Mouse (Mus musculus): ENCODE data around the gene Arhgap15. TPM values are rescaled to one million over a fixed set of nuclear protein-coding genes. Genes with fewer than 3 reads are reported as not detected.

Gene Arhgap15
- polyA plus RNA-seq, 1 experiment = not detected

- Histone ChIP-seq H3K4me3 (ENCODE audit: insufficient read depth, low read depth, low read length) (no peak overlapping the region), H3K27ac (ENCODE audit: insufficient read depth, low read depth, low read length) (no peak overlapping the region), H3K4me1 (ENCODE audit: control insufficient read depth, insufficient read depth, low read length) (no peaks in the 10 kb centered on the region)
- no peak for TF ChIP-seq POLR2A (IDR thresholded peaks at IDR 0.05; ENCODE audit: insufficient read depth, low read depth, low read length)
- TF ChIP-seq CTCF (IDR thresholded peaks at IDR 0.05; ENCODE audit: insufficient read depth, low read depth, low read length) = no peak
- WGBS = 92% methylated on average over 7 of the region's 7 CpGs
These were observed 11.1 kb upstream of the Arhgap15 start for GRCm38 (mm10) chr2:43737546-43737945.

GRCm38 (mm10) chr2:43738562-43739112 is 10.0 kb upstream of the Arhgap15 start:
- WGBS = 90% methylated on average over 10 of the region's 10 CpGs
- Histone ChIP-seq H3K4me3 (ENCODE audit: insufficient read depth, low read depth, low read length) (no peak overlapping the region), H3K27ac (ENCODE audit: insufficient read depth, low read depth, low read length) (no peak overlapping the region), H3K4me1 (ENCODE audit: control insufficient read depth, insufficient read depth, low read length) (no peaks in the 10 kb centered on the region)
- TF ChIP-seq CTCF (IDR thresholded peaks at IDR 0.05; ENCODE audit: insufficient read depth, low read depth, low read length) (no peak), POLR2A (IDR thresholded peaks at IDR 0.05; ENCODE audit: insufficient read depth, low read depth, low read length) (no peak)

- no peak overlapping the region for H3K27ac ChIP-seq (ENCODE audit: insufficient read depth, low read depth, low read length)
- no peaks in the 10 kb centered on the region for H3K4me1 ChIP-seq (ENCODE audit: control insufficient read depth, insufficient read depth, low read length)
- TF ChIP-seq CTCF (IDR thresholded peaks at IDR 0.05; ENCODE audit: insufficient read depth, low read depth, low read length) (no peak), POLR2A (IDR thresholded peaks at IDR 0.05; ENCODE audit: insufficient read depth, low read depth, low read length) (no peak)
- 88% methylated on average over 9 of the region's 9 CpGs for WGBS
- no peak overlapping the region for H3K4me3 ChIP-seq (ENCODE audit: insufficient read depth, low read depth, low read length)
These were observed 9.3 kb upstream of the Arhgap15 start for GRCm38 (mm10) chr2:43739190-43739818.

GRCm38 (mm10) chr2:43749321-43749720 is 697 bp downstream of the Arhgap15 start:
- WGBS = 91% methylated on average over 3 of the region's 3 CpGs
- no peaks in the 10 kb centered on the region for H3K4me1 ChIP-seq (ENCODE audit: control insufficient read depth, insufficient read depth, low read length)
- TF ChIP-seq POLR2A (IDR thresholded peaks at IDR 0.05; ENCODE audit: insufficient read depth, low read depth, low read length) (no peak), CTCF (IDR thresholded peaks at IDR 0.05; ENCODE audit: insufficient read depth, low read depth, low read length) (no peak)
- no peak overlapping the region for H3K4me3 ChIP-seq (ENCODE audit: insufficient read depth, low read depth, low read length)
- H3K27ac ChIP-seq (ENCODE audit: insufficient read depth, low read depth, low read length) = no peak overlapping the region

GRCm38 (mm10) chr2:43755899-43756298 is 7.3 kb downstream of the Arhgap15 start:
- Histone ChIP-seq H3K4me1 (ENCODE audit: control insufficient read depth, insufficient read depth, low read length) (no peaks in the 10 kb centered on the region), H3K4me3 (ENCODE audit: insufficient read depth, low read depth, low read length) (no peak overlapping the region), H3K27ac (ENCODE audit: insufficient read depth, low read depth, low read length) (no peak overlapping the region)
- TF ChIP-seq POLR2A (IDR thresholded peaks at IDR 0.05; ENCODE audit: insufficient read depth, low read depth, low read length) (no peak), CTCF (IDR thresholded peaks at IDR 0.05; ENCODE audit: insufficient read depth, low read depth, low read length) (no peak)
- WGBS = 98% methylated on average over 3 of the region's 3 CpGs

GRCm38 (mm10) chr2:43756626-43757025 is 8.0 kb downstream of the Arhgap15 start:
- Histone ChIP-seq H3K4me3 (ENCODE audit: insufficient read depth, low read depth, low read length) (no peak overlapping the region), H3K27ac (ENCODE audit: insufficient read depth, low read depth, low read length) (no peak overlapping the region), H3K4me1 (ENCODE audit: control insufficient read depth, insufficient read depth, low read length) (no peaks in the 10 kb centered on the region)
- no peak for TF ChIP-seq POLR2A (IDR thresholded peaks at IDR 0.05; ENCODE audit: insufficient read depth, low read depth, low read length)
- no peak for TF ChIP-seq CTCF (IDR thresholded peaks at IDR 0.05; ENCODE audit: insufficient read depth, low read depth, low read length)
- 83% methylated on average over 2 of the region's 2 CpGs for WGBS

GRCm38 (mm10) chr2:43761735-43762134 is 13.1 kb downstream of the Arhgap15 start:
- Histone ChIP-seq H3K4me1 (ENCODE audit: control insufficient read depth, insufficient read depth, low read length) (no peaks in the 10 kb centered on the region), H3K4me3 (ENCODE audit: insufficient read depth, low read depth, low read length) (no peak overlapping the region), H3K27ac (ENCODE audit: insufficient read depth, low read depth, low read length) (no peak overlapping the region)
- no peak for TF ChIP-seq CTCF (IDR thresholded peaks at IDR 0.05; ENCODE audit: insufficient read depth, low read depth, low read length)
- TF ChIP-seq POLR2A (IDR thresholded peaks at IDR 0.05; ENCODE audit: insufficient read depth, low read depth, low read length) = no peak
- 92% methylated on average over 3 of the region's 3 CpGs for WGBS

GRCm38 (mm10) chr2:43763279-43763678 is 14.7 kb downstream of the Arhgap15 start:
- Histone ChIP-seq H3K4me1 (ENCODE audit: control insufficient read depth, insufficient read depth, low read length) (no peaks in the 10 kb centered on the region), H3K27ac (ENCODE audit: insufficient read depth, low read depth, low read length) (no peak overlapping the region), H3K4me3 (ENCODE audit: insufficient read depth, low read depth, low read length) (no peak overlapping the region)
- 58% methylated on average over 5 of the region's 5 CpGs for WGBS
- TF ChIP-seq POLR2A (IDR thresholded peaks at IDR 0.05; ENCODE audit: insufficient read depth, low read depth, low read length) = no peak
- no peak for TF ChIP-seq CTCF (IDR thresholded peaks at IDR 0.05; ENCODE audit: insufficient read depth, low read depth, low read length)

- TF ChIP-seq CTCF (IDR thresholded peaks at IDR 0.05; ENCODE audit: insufficient read depth, low read depth, low read length) (no peak), POLR2A (IDR thresholded peaks at IDR 0.05; ENCODE audit: insufficient read depth, low read depth, low read length) (no peak)
- H3K4me3 ChIP-seq (ENCODE audit: insufficient read depth, low read depth, low read length) = no peak overlapping the region
- H3K4me1 ChIP-seq (ENCODE audit: control insufficient read depth, insufficient read depth, low read length) = no peaks in the 10 kb centered on the region
- 89% methylated on average over 1 of the region's 1 CpGs for WGBS
- no peak overlapping the region for H3K27ac ChIP-seq (ENCODE audit: insufficient read depth, low read depth, low read length)
These were observed 15.8 kb downstream of the Arhgap15 start for GRCm38 (mm10) chr2:43764456-43764855.
